In genomic region chr13:57259474-57259873, GRCm38 (mm10) we compare ENCODE assay signal across 17 mouse cellular contexts.
A peak's percentile ranks its signal among the peaks of the same experiment; 100 is the strongest.
DNase-seq lines count a peak whose midpoint lies in the region; ATAC-seq lines count a peak whose summit lies in the region.
"Had no signal": no experiment of that assay in that cellular context is flagged by ENCODE, and none has a peak within 500 bp of the region (broad histone marks: within the 10 kb centered on the region; RNA-seq: fewer than 3 reads in every experiment).

No protein-coding gene starts in this region.

- H3K27ac ChIP-seq in forebrain, embryonic 15.5 days (replicated peaks): 0 out of 2 replicates have a peak overlapping the region, but pooled peaks have one; percentile 0
- no peak overlapping the region for H3K27ac ChIP-seq in forebrain, embryonic 12.5 days
- H3K27ac ChIP-seq in midbrain, embryonic 15.5 days: no peak overlapping the region
- no peak overlapping the region for H3K27ac ChIP-seq in midbrain, embryonic 11.5 days (ENCODE audit: low read depth, low read length)
- no peak overlapping the region for H3K27ac ChIP-seq in hindbrain, embryonic 16.5 days (ENCODE audit: low read depth, low read length)
- H3K27ac ChIP-seq: embryonic facial prominence, embryonic 13.5 days; kidney, embryonic 15.5 days; limb, embryonic 13.5 days; liver, embryonic 13.5 days had no signal

- H3K36me3 ChIP-seq in forebrain, embryonic 15.5 days: no peaks in the 10 kb centered on the region
- H3K36me3 ChIP-seq in forebrain, embryonic 12.5 days (replicated peaks): no peaks in the 10 kb centered on the region
- no peaks in the 10 kb centered on the region for H3K36me3 ChIP-seq in midbrain, embryonic 15.5 days (replicated peaks)
- no peaks in the 10 kb centered on the region for H3K36me3 ChIP-seq in midbrain, embryonic 11.5 days (ENCODE audit: control insufficient read depth, insufficient read depth, low read length)
- no peaks in the 10 kb centered on the region for H3K36me3 ChIP-seq in hindbrain, embryonic 16.5 days (ENCODE audit: control insufficient read depth, insufficient read depth, low read length)
- H3K36me3 ChIP-seq: embryonic facial prominence, embryonic 13.5 days; kidney, embryonic 15.5 days; limb, embryonic 13.5 days; liver, embryonic 13.5 days had no signal

- H3K9me3 ChIP-seq in forebrain, embryonic 15.5 days: no peaks in the 10 kb centered on the region
- no peaks in the 10 kb centered on the region for H3K9me3 ChIP-seq in forebrain, embryonic 12.5 days
- H3K9me3 ChIP-seq in midbrain, embryonic 15.5 days: no peaks in the 10 kb centered on the region
- H3K9me3 ChIP-seq in midbrain, embryonic 11.5 days (ENCODE audit: control insufficient read depth, low read length): no peaks in the 10 kb centered on the region
- H3K9me3 ChIP-seq in hindbrain, embryonic 16.5 days (ENCODE audit: control insufficient read depth, low read length): no peaks in the 10 kb centered on the region
- H3K9me3 ChIP-seq: embryonic facial prominence, embryonic 13.5 days; kidney, embryonic 15.5 days; limb, embryonic 13.5 days; liver, embryonic 13.5 days had no signal

- H3K4me2 ChIP-seq in forebrain, embryonic 15.5 days (replicated peaks): no peak overlapping the region
- no peak overlapping the region for H3K4me2 ChIP-seq in forebrain, embryonic 12.5 days
- no peak overlapping the region for H3K4me2 ChIP-seq in midbrain, embryonic 15.5 days
- H3K4me2 ChIP-seq in midbrain, embryonic 11.5 days: no peak overlapping the region
- H3K4me2 ChIP-seq in hindbrain, embryonic 16.5 days (ENCODE audit: low read length): no peak overlapping the region
- H3K4me2 ChIP-seq: embryonic facial prominence, embryonic 13.5 days; heart, embryonic 11.5 days; kidney, embryonic 15.5 days; limb, embryonic 13.5 days; liver, embryonic 13.5 days had no signal

- no peaks in the 10 kb centered on the region for H3K4me1 ChIP-seq in forebrain, embryonic 15.5 days
- peaks cover 3% of the 10 kb centered on the region; the same call in 1 of the 2 replicates for H3K4me1 ChIP-seq in forebrain, embryonic 12.5 days
- peaks cover 4% of the 10 kb centered on the region; the same call in 1 of the 2 replicates for H3K4me1 ChIP-seq in midbrain, embryonic 15.5 days
- H3K4me1 ChIP-seq in midbrain, embryonic 11.5 days (ENCODE audit: control insufficient read depth, insufficient read depth, low read length): no peaks in the 10 kb centered on the region
- H3K4me1 ChIP-seq in hindbrain, embryonic 16.5 days (ENCODE audit: control insufficient read depth, insufficient read depth, low read depth, low read length): no peaks in the 10 kb centered on the region
- H3K4me1 ChIP-seq: kidney, embryonic 15.5 days; limb, embryonic 13.5 days; liver, embryonic 13.5 days had no signal

- ATAC-seq in forebrain, embryonic 15.5 days (replicated peaks): no peak
- no peak for ATAC-seq in forebrain, embryonic 12.5 days (ENCODE audit: low FRiP score)
- 0 out of 2 replicates have a peak, but pooled peaks have one; percentile 6 for ATAC-seq in midbrain, embryonic 15.5 days (replicated peaks)
- no peak for ATAC-seq in midbrain, embryonic 11.5 days (ENCODE audit: low FRiP score)
- ATAC-seq in hindbrain, embryonic 16.5 days: peak; percentile 34
- ATAC-seq: activated CD4-positive, CD25-positive, alpha-beta regulatory T cell, adult 4 months; CD4-positive, CD25-positive, alpha-beta regulatory T cell, adult 4 months; intestine, postnatal 0 days; Patski had no signal

- H3K9ac ChIP-seq in forebrain, embryonic 15.5 days (replicated peaks): no peak overlapping the region
- no peak overlapping the region for H3K9ac ChIP-seq in forebrain, embryonic 12.5 days
- H3K9ac ChIP-seq in midbrain, embryonic 15.5 days: no peak overlapping the region
- no peak overlapping the region for H3K9ac ChIP-seq in midbrain, embryonic 11.5 days (ENCODE audit: low read length)
- H3K9ac ChIP-seq in hindbrain, embryonic 16.5 days (ENCODE audit: low read depth, low read length): no peak overlapping the region
- H3K9ac ChIP-seq: embryonic facial prominence, embryonic 13.5 days; kidney, embryonic 15.5 days; limb, embryonic 13.5 days; liver, embryonic 13.5 days had no signal

- no peak for DNase-seq in midbrain, embryonic 11.5 days (ENCODE audit: low spot score, missing footprints)
- peak; percentile 66 for DNase-seq in ZHBTc4 (ENCODE audit: low read depth, low spot score)
- DNase-seq in gastrocnemius, postnatal 10 days: no peak
- DNase-seq: liver, embryonic 13.5 days had no signal

- H3K27me3 ChIP-seq in forebrain, embryonic 15.5 days: no peaks in the 10 kb centered on the region
- H3K27me3 ChIP-seq in forebrain, embryonic 12.5 days: no peaks in the 10 kb centered on the region
- H3K27me3 ChIP-seq in midbrain, embryonic 15.5 days (replicated peaks): no peaks in the 10 kb centered on the region
- no peaks in the 10 kb centered on the region for H3K27me3 ChIP-seq in midbrain, embryonic 11.5 days (ENCODE audit: control insufficient read depth, insufficient read depth, low read length)
- H3K27me3 ChIP-seq in hindbrain, embryonic 16.5 days (replicated peaks; ENCODE audit: control insufficient read depth, insufficient read depth, low read length): no peaks in the 10 kb centered on the region; the same call in 1 of the 2 replicates
- H3K27me3 ChIP-seq: embryonic facial prominence, embryonic 13.5 days; kidney, embryonic 15.5 days; limb, embryonic 13.5 days; liver, embryonic 13.5 days had no signal

- no peak overlapping the region for H3K4me3 ChIP-seq in forebrain, embryonic 15.5 days
- no peak overlapping the region for H3K4me3 ChIP-seq in forebrain, embryonic 12.5 days (replicated peaks)
- no peak overlapping the region for H3K4me3 ChIP-seq in midbrain, embryonic 15.5 days
- no peak overlapping the region for H3K4me3 ChIP-seq in midbrain, embryonic 11.5 days (ENCODE audit: low read depth, low read length)
- H3K4me3 ChIP-seq in hindbrain, embryonic 16.5 days (ENCODE audit: low read length): no peak overlapping the region
- H3K4me3 ChIP-seq: embryonic facial prominence, embryonic 13.5 days; erythroblast, embryonic 14.5 days; kidney, embryonic 15.5 days; limb, embryonic 13.5 days; liver, embryonic 13.5 days had no signal

- 72% methylated on average over 8 of the region's 8 CpGs for WGBS in forebrain, embryonic 15.5 days
- WGBS in forebrain, embryonic 12.5 days: 74% methylated on average over 8 of the region's 8 CpGs
- WGBS in midbrain, embryonic 15.5 days: 67% methylated on average over 8 of the region's 8 CpGs
- 64% methylated on average over 8 of the region's 8 CpGs for WGBS in midbrain, embryonic 11.5 days
- 62% methylated on average over 8 of the region's 8 CpGs for WGBS in hindbrain, embryonic 16.5 days

Comparison
In these comparisons a context has a peak if more than half of its experiments do, and no peak if none do; other contexts are left out.
1. ATAC-seq: peak in midbrain, embryonic 15.5 days (single experiment) and hindbrain, embryonic 16.5 days (single experiment); none in forebrain, embryonic 15.5 days (single experiment), forebrain, embryonic 12.5 days (single experiment) and midbrain, embryonic 11.5 days (single experiment).